Mouse (Mus musculus) liver, embryonic 14.5 days (tissue): ENCODE measurements around the gene Rpl18. TPM values are rescaled to one million over a fixed set of nuclear protein-coding genes. Genes with fewer than 3 reads are reported as not detected.

Experiments
- ATAC-seq: fragments of 200-750 bp; cut with Nextera tagmentation; 2 replicates; pipeline ENCODE4 v1.8.0; 2017; ENCODE audit warnings: moderate number of reproducible peaks, mild to moderate bottlenecking, moderate library complexity; ENCODE audit not compliant: insufficient read depth
- DNase-seq, 3 experiments: peaks; one replicate each; pipeline ENCODE4 v3.0.0-alpha.2; 2012 to 2013; ENCODE audit warnings: low read depth in 3 of 3, low spot score in 3 of 3
- H3K27ac ChIP-seq: fragments of 300-500 bp; sonication (generic); 2 replicates; pipeline ENCODE4 v1.5.1; 2014; ENCODE audit warnings: moderate library complexity, mild to moderate bottlenecking, control low read depth, inconsistent platforms
- H3K27me3 ChIP-seq: fragments of 300-500 bp; sonication (generic); 2 replicates; pipeline ENCODE4 v1.6.1; 2014; ENCODE audit warnings: mild to moderate bottlenecking, low read length, moderate library complexity; ENCODE audit not compliant: control insufficient read depth, insufficient read depth
- H3K36me3 ChIP-seq: fragments of 300-500 bp; sonication (generic); replicated peaks from 2 replicates; pipeline ENCODE4 v1.6.1; 2014; ENCODE audit warnings: low read depth; ENCODE audit not compliant: control insufficient read depth, insufficient read depth
- H3K4me1 ChIP-seq, 2 experiments: fragments of 200-500 bp in 1 of 2; fragments of 300-500 bp in 1 of 2; sonication (generic) in 1 of 2; replicated peaks; 2 replicates each; pipeline ENCODE4 v1.6.1; 2012 to 2014; ENCODE audit warnings: antibody characterized with exemption in 1 of 2, inconsistent platforms in 1 of 2, low read length in 1 of 2; ENCODE audit not compliant: control insufficient read depth in 2 of 2, insufficient read depth in 2 of 2
- H3K4me2 ChIP-seq: fragments of 300-500 bp; sonication (generic); 2 replicates; pipeline ENCODE4 v1.6.1; 2014; ENCODE audit warnings: low read depth, mild to moderate bottlenecking, control low read depth, moderate library complexity
- H3K4me3 ChIP-seq, 2 experiments: fragments of 200-500 bp in 1 of 2; fragments of 300-500 bp in 1 of 2; sonication (generic) in 1 of 2; 2 replicates each; pipeline ENCODE4 v1.5.1; 2012 to 2014; ENCODE audit warnings: low read depth in 2 of 2, low read length in 2 of 2, mild to moderate bottlenecking in 2 of 2, control low read depth in 1 of 2, inconsistent platforms in 1 of 2, moderate library complexity in 1 of 2; ENCODE audit not compliant: insufficient read depth in 1 of 2
- H3K9ac ChIP-seq: fragments of 300-500 bp; sonication (generic); replicated peaks from 2 replicates; pipeline ENCODE4 v1.6.1; 2014; ENCODE audit warnings: mild to moderate bottlenecking, control low read depth, moderate library complexity
- H3K9me3 ChIP-seq: fragments of 300-500 bp; sonication (generic); 2 replicates; pipeline ENCODE4 v1.6.1; 2016; ENCODE audit warnings: low read length, mixed read lengths; ENCODE audit not compliant: control insufficient read depth
- CTCF ChIP-seq: IDR thresholded peaks from 2 replicates; pipeline ENCODE4 v1.5.1; 2016; ENCODE audit warnings: antibody characterized with exemption, low read depth, control low read depth
- EP300 ChIP-seq: IDR thresholded peaks from 2 replicates; pipeline ENCODE4 v1.6.1; 2016; ENCODE audit warnings: antibody characterized with exemption, low read depth
- WGBS: fragments of 180-500 bp; shearing (Covaris S2); extraction: QIAGEN DNeasy Blood & Tissue Kit; methylation state at CpG from one replicate; pipeline ENCODE4 v1.1.7; 2014; ENCODE audit not compliant: insufficient replicate concordance; 5-methylcytosine and 5-hydroxymethylcytosine counted together
- polyA plus RNA-seq, 2 experiments: library from polyadenylated mRNA; depleted of rRNA in 1 of 2; stranded (reverse) in 1 of 2; unstranded in 1 of 2; fragments of >200 nt; fragmentation: Nextera tagmentation in 1 of 2; extraction: Ambion mirVana in 1 of 2; gene quantifications; 2 replicates each; pipeline versions ENCODE4 v1.2.1 to v1.2.3; 2012 to 2014

Rpl18 gene
- polyA plus RNA-seq, 2 experiments, result 499 to 846 TPM

GRCm38 (mm10) chr7:45722348-45722713 is 7.1 kb downstream of the Rpl18 start:
- Histone ChIP-seq H3K36me3 (peaks cover 41% of the 10 kb centered on the region), H3K9ac (no peak overlapping the region), H3K4me2 (no peak overlapping the region), H3K27me3 (no peaks in the 10 kb centered on the region), H3K9me3 (no peaks in the 10 kb centered on the region), H3K4me3 (no peak overlapping the region), H3K4me1 (peaks cover 3 to 8% of the 10 kb centered on the region in 2 experiments; a peak in 1 of 4 replicates), H3K27ac (no peak overlapping the region)
- 83% methylated on average over 13 of the region's 13 CpGs for WGBS
- TF ChIP-seq EP300 (no peak), CTCF (peak; percentile 27; the same call in 1 of the 2 replicates)
- DNase-seq (no peak), ATAC-seq (no peak)

- no peaks in the 10 kb centered on the region for H3K9me3 ChIP-seq
- no peaks in the 10 kb centered on the region for H3K27me3 ChIP-seq
- no peak for TF ChIP-seq EP300
- TF ChIP-seq CTCF, result no peak
- peaks cover 3 to 8% of the 10 kb centered on the region in 2 experiments; a peak in 1 of 4 replicates for H3K4me1 ChIP-seq
- DNase-seq (no peak), ATAC-seq (no peak)
- H3K27ac ChIP-seq, result no peak overlapping the region
- H3K4me2 ChIP-seq, result no peak overlapping the region
- H3K4me3 ChIP-seq, result no peak overlapping the region
- 77% methylated on average over 4 of the region's 4 CpGs for WGBS
- H3K36me3 ChIP-seq, result peaks cover 41% of the 10 kb centered on the region
- H3K9ac ChIP-seq, result no peak overlapping the region
These were observed 8.0 kb downstream of the Rpl18 start for GRCm38 (mm10) chr7:45723301-45723700.

- 88% methylated on average over 14 of the region's 14 CpGs for WGBS
- TF ChIP-seq CTCF (no peak), EP300 (no peak)
- H3K27me3 ChIP-seq, result no peaks in the 10 kb centered on the region
- H3K27ac ChIP-seq, result no peak overlapping the region
- no peak overlapping the region for H3K4me3 ChIP-seq
- no peak overlapping the region for H3K9ac ChIP-seq
- peaks cover 3 to 8% of the 10 kb centered on the region in 2 experiments; a peak in 1 of 4 replicates for H3K4me1 ChIP-seq
- no peaks in the 10 kb centered on the region for H3K9me3 ChIP-seq
- peaks cover 41% of the 10 kb centered on the region for H3K36me3 ChIP-seq
- H3K4me2 ChIP-seq, result no peak overlapping the region
- ATAC-seq (no peak), DNase-seq (no peak)
These were observed 8.5 kb downstream of the Rpl18 start for GRCm38 (mm10) chr7:45723781-45724180.

GRCm38 (mm10) chr7:45725151-45725550 is 9.9 kb downstream of the Rpl18 start:
- TF ChIP-seq CTCF (no peak), EP300 (no peak)
- WGBS, result 74% methylated on average over 9 of the region's 9 CpGs
- H3K9ac ChIP-seq, result no peak overlapping the region
- H3K27ac ChIP-seq, result no peak overlapping the region
- DNase-seq (no peak), ATAC-seq (no peak)
- peaks cover 28% of the 10 kb centered on the region for H3K36me3 ChIP-seq
- H3K4me1 ChIP-seq, result no peaks in the 10 kb centered on the region
- H3K4me3 ChIP-seq, result no peak overlapping the region
- no peaks in the 10 kb centered on the region for H3K9me3 ChIP-seq
- no peaks in the 10 kb centered on the region for H3K27me3 ChIP-seq
- H3K4me2 ChIP-seq, result no peak overlapping the region

GRCm38 (mm10) chr7:45725713-45726112 is 10.5 kb downstream of the Rpl18 start, which contains the start of gene Spaca4:
TSS of gene Spaca4 (minus strand) at chr7:45725813.
- Histone ChIP-seq H3K27ac (no peak within 1 kb of the TSS), H3K4me1 (no peaks in the 10 kb centered on the region), H3K36me3 (peaks cover 24% of the 10 kb centered on the region), H3K4me3 (no peak within 1 kb of the TSS), H3K9ac (no peak within 1 kb of the TSS), H3K9me3 (no peaks in the 10 kb centered on the region), H3K4me2 (no peak within 1 kb of the TSS), H3K27me3 (no peaks in the 10 kb centered on the region)
- ATAC-seq (no peak), DNase-seq (no peak)
- 80% methylated on average over 11 of the region's 11 CpGs for WGBS
- TF ChIP-seq CTCF (no peak), EP300 (no peak)
